Mouse (Mus musculus) midbrain, postnatal 0 days (tissue): ENCODE measurements around the gene Maats1. TPM values are rescaled to one million over a fixed set of nuclear protein-coding genes. Genes with fewer than 3 reads are reported as not detected.

Experiments
- ATAC-seq: fragments of 200-750 bp; cut with Nextera tagmentation; 2 replicates; pipeline ENCODE4 v1.8.0; 2017; ENCODE audit warnings: moderate number of reproducible peaks, mild to moderate bottlenecking, moderate TSS enrichment, moderate library complexity; ENCODE audit not compliant: low FRiP score
- DNase-seq: peaks from one replicate; pipeline ENCODE4 v3.0.0-alpha.2; 2015; ENCODE audit warnings: low spot score
- H3K27ac ChIP-seq: fragments of 300-500 bp; sonication (generic); 2 replicates; pipeline ENCODE4 v1.5.1; 2014; ENCODE audit warnings: low read depth, mild to moderate bottlenecking, low read length, mixed read lengths
- H3K27me3 ChIP-seq: fragments of 300-500 bp; sonication (generic); 2 replicates; pipeline ENCODE4 v1.6.1; 2014; ENCODE audit warnings: low read length, control low read depth, mixed read lengths; ENCODE audit not compliant: insufficient read depth
- H3K36me3 ChIP-seq: fragments of 300-500 bp; sonication (generic); 2 replicates; pipeline ENCODE4 v1.6.1; 2014; ENCODE audit warnings: low read length, control low read depth, mixed read lengths; ENCODE audit not compliant: insufficient read depth
- H3K4me1 ChIP-seq: fragments of 300-500 bp; sonication (generic); 2 replicates; pipeline ENCODE4 v1.6.1; 2014; ENCODE audit warnings: mild to moderate bottlenecking, control low read depth, antibody characterized with exemption, low read length, mixed read lengths; ENCODE audit not compliant: insufficient read depth
- H3K4me2 ChIP-seq: fragments of 300-500 bp; sonication (generic); 2 replicates; pipeline ENCODE4 v1.6.1; 2014; ENCODE audit warnings: low read depth, mild to moderate bottlenecking, low read length, mixed read lengths; ENCODE audit not compliant: poor library complexity, severe bottlenecking
- H3K4me3 ChIP-seq: fragments of 300-500 bp; sonication (generic); 2 replicates; pipeline ENCODE4 v1.5.1; 2014; ENCODE audit warnings: low read depth, mild to moderate bottlenecking, low read length, moderate library complexity
- H3K9ac ChIP-seq: fragments of 300-500 bp; sonication (generic); replicated peaks from 2 replicates; pipeline ENCODE4 v1.6.1; 2014; ENCODE audit warnings: mild to moderate bottlenecking, low read length, moderate library complexity, mixed read lengths; ENCODE audit not compliant: poor library complexity, severe bottlenecking
- H3K9me3 ChIP-seq: fragments of 300-500 bp; sonication (generic); 2 replicates; pipeline ENCODE4 v1.6.1; 2016; ENCODE audit warnings: low read length, control low read depth
- CTCF ChIP-seq: IDR thresholded peaks from 2 replicates; pipeline ENCODE4 v1.5.1; 2016; ENCODE audit warnings: antibody characterized with exemption, mild to moderate bottlenecking
- WGBS: fragments of 180-500 bp; shearing (Covaris S2); extraction: QIAGEN DNeasy Blood & Tissue Kit; methylation state at CpG from one replicate; pipeline ENCODE4 v1.1.7; 2014; 5-methylcytosine and 5-hydroxymethylcytosine counted together
- polyA plus RNA-seq: library from polyadenylated mRNA; unstranded; fragments of >200 nt; fragmentation: Nextera tagmentation; extraction: Ambion mirVana; gene quantifications from 2 replicates; pipeline ENCODE4 v1.2.1, GENCODE M21; 2015
- total RNA-seq: library from RNA; depleted of rRNA; stranded (reverse); fragments of >200 nt; gene quantifications from 2 replicates; pipeline ENCODE4 v1.2.3, GENCODE M21; 2014; rRNA removed

The Maats1 gene
- total and polyA plus RNA-seq, 2 experiments from 2014 or later, result 1.5 to 2.1 TPM

DNA sequence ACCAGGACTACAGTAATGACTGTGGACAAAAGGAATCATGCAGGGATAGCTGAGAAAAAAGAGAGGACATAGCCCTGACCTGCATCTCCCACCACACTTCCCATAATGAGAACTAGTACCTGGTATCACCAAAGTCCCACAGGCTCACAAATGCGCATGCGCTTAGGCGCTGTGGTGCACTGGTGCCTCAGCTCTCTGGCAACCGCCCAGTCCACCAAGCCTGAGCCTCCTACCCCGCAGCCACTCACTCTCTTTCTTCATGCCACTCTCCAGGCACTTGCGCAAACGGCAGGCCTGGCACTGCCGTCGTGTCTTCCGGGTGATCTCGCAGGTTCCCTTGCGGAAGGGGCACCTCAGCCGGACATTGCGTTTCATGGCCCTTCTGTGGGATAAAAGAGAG is 87.9 kb downstream of the Maats1 start:
- H3K9me3 ChIP-seq, result no peaks in the 10 kb centered on the region
- WGBS, result 87% methylated on average over 14 of the region's 14 CpGs
- H3K27ac ChIP-seq, result no peak overlapping the region
- no peak for TF ChIP-seq CTCF
- H3K4me3 ChIP-seq, result no peak overlapping the region
- H3K4me1 ChIP-seq, result no peaks in the 10 kb centered on the region
- ATAC-seq (no peak), DNase-seq (no peak)
- no peaks in the 10 kb centered on the region for H3K27me3 ChIP-seq
- no peak overlapping the region for H3K9ac ChIP-seq
- no peak overlapping the region for H3K4me2 ChIP-seq
- H3K36me3 ChIP-seq, result no peaks in the 10 kb centered on the region

DNA sequence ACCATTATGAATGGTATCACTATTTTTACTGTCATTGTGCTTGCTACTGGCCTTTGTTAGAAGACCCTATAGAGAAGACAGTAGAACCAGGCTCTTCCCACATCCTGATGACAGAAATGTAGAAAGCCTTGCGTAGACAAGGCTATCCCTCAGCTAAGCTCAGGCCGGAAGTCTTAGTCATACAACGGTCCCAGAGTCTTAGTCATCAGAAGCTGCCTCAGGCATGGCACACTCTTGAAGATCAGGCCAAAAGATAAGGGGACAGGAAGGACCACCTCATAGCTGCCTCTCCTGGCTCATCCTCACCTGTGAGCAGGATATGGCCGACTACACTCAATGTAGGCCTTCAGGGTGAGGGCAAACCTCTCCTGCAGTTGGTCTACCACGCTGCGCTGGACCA is 91.5 kb downstream of the Maats1 start:
- H3K4me3 ChIP-seq, result no peak overlapping the region
- no peak for TF ChIP-seq CTCF
- ATAC-seq, result no peak
- no peaks in the 10 kb centered on the region for H3K4me1 ChIP-seq
- no peaks in the 10 kb centered on the region for H3K27me3 ChIP-seq
- no peak for DNase-seq
- no peaks in the 10 kb centered on the region for H3K9me3 ChIP-seq
- WGBS, result 95% methylated on average over 6 of the region's 6 CpGs
- no peak overlapping the region for H3K4me2 ChIP-seq
- H3K27ac ChIP-seq, result no peak overlapping the region
- peaks cover 3% of the 10 kb centered on the region; the same call in 1 of the 2 replicates for H3K36me3 ChIP-seq
- no peak overlapping the region for H3K9ac ChIP-seq

DNA sequence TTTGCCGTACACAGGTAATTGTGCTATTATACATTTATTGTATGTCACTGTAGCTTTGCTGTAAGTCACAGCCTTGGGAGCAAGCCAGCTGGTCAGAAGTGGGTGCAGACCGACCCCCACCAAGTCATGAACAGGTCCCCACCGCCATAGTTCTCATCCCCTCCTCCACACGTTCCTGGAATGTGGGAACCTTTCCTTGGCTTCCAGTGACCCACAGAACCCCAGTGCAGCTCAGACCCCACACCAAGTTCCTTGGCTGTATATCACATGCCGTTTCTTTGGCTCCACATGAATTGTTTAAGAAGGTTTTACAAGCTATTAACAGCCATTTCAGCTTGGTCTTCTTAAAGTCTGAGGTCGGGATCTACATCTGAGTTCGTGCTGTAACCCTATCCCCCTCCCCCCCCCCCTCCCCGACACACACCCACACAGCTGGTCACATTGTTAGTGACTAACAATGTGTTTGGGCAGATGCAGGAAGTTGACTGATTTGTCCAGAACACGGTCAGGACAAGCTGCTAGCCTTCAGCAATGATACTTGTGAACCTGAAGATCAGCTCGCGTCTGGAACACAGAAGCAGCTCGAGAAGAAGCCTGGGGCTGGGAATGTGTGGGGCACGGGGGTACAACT is 93.5 kb downstream of the Maats1 start:
- ATAC-seq, result no peak
- H3K36me3 ChIP-seq, result peaks cover 5% of the 10 kb centered on the region; the same call in 1 of the 2 replicates
- WGBS, result 65% methylated on average over 13 of the region's 13 CpGs
- no peak overlapping the region for H3K4me2 ChIP-seq
- TF ChIP-seq CTCF, result no peak
- H3K27ac ChIP-seq, result no peak overlapping the region
- H3K9me3 ChIP-seq, result no peaks in the 10 kb centered on the region
- no peaks in the 10 kb centered on the region for H3K4me1 ChIP-seq
- no peaks in the 10 kb centered on the region for H3K27me3 ChIP-seq
- no peak overlapping the region for H3K4me3 ChIP-seq
- no peak for DNase-seq
- no peak overlapping the region for H3K9ac ChIP-seq

Other genes starting within 250 kb of the Maats1 start
- gene Nr1i2, start 47.3 kb downstream of the Maats1 start, total RNA-seq, result not detected in 2 replicates
- not detected in 2 replicates for gene Nr1i2, start 47.3 kb downstream of the Maats1 start, polyA plus RNA-seq
- gene Cox17, start 4.8 kb upstream of the Maats1 start, total RNA-seq, result 14.5 and 15.0 TPM in 2 replicates
- gene Cox17, start 4.8 kb upstream of the Maats1 start, polyA plus RNA-seq, result 65.3 and 66.1 TPM in 2 replicates
- gene Gm21987, start 4.9 kb upstream of the Maats1 start, total RNA-seq, result not detected in 2 replicates
- not detected in 2 replicates for gene Gm21987, start 4.9 kb upstream of the Maats1 start, polyA plus RNA-seq
- gene Popdc2, start 20.1 kb upstream of the Maats1 start, total RNA-seq, result 1.5 TPM in 2 replicates
- gene Popdc2, start 20.1 kb upstream of the Maats1 start, polyA plus RNA-seq, result 0.49 and 0.69 TPM in 2 replicates
- gene Pla1a, start 91.0 kb upstream of the Maats1 start, total RNA-seq, result 1.4 and 1.5 TPM in 2 replicates
- 0.97 and 1.6 TPM in 2 replicates for gene Pla1a, start 91.0 kb upstream of the Maats1 start, polyA plus RNA-seq
- 50.4 and 54.8 TPM in 2 replicates for gene Adprh, start 110.6 kb upstream of the Maats1 start, total RNA-seq
- gene Adprh, start 110.6 kb upstream of the Maats1 start, polyA plus RNA-seq, result 147 and 148 TPM in 2 replicates
- gene Cd80, start 113.4 kb upstream of the Maats1 start, total RNA-seq, result 0.33 TPM in 1 of 2 replicates, not detected in the other
- 0.33 and 0.39 TPM in 2 replicates for gene Cd80, start 113.4 kb upstream of the Maats1 start, polyA plus RNA-seq
- 29.4 and 33.1 TPM in 2 replicates for gene Timmdc1, start 180.5 kb upstream of the Maats1 start, total RNA-seq
- 25.8 and 26.3 TPM in 2 replicates for gene Timmdc1, start 180.5 kb upstream of the Maats1 start, polyA plus RNA-seq
- 39.9 and 41.5 TPM in 2 replicates for gene Poglut1, start 208.1 kb upstream of the Maats1 start, total RNA-seq
- gene Poglut1, start 208.1 kb upstream of the Maats1 start, polyA plus RNA-seq, result 33.1 and 33.3 TPM in 2 replicates
- 15.1 and 25.5 TPM in 2 replicates for gene Tmem39a, start 216.6 kb upstream of the Maats1 start, total RNA-seq
- 13.2 and 15.1 TPM in 2 replicates for gene Tmem39a, start 216.6 kb upstream of the Maats1 start, polyA plus RNA-seq